Mouse (Mus musculus): ENCODE results near the gene Apaf1. TPM values are rescaled to one million over a fixed set of nuclear protein-coding genes. Genes with fewer than 3 reads are reported as not detected.

Gene Apaf1
- polyA plus RNA-seq, 1 experiment from 2014 or later, result 24.5 TPM

GRCm38 (mm10) chr10:90966821-90967220 lies 115.7 kb downstream of the Apaf1 start:
- Histone ChIP-seq H3K4me3 (ENCODE audit: low read depth, low read length) (no peak overlapping the region), H3K4me1 (ENCODE audit: control insufficient read depth, insufficient read depth, low read length) (peaks cover 4% of the 10 kb centered on the region), H3K4me2 (replicated peaks; ENCODE audit: low read depth, low read length) (no peak overlapping the region), H3K9ac (replicated peaks; ENCODE audit: low read depth, low read length) (no peak overlapping the region), H3K9me3 (ENCODE audit: control insufficient read depth, low read depth, low read length) (no peaks in the 10 kb centered on the region), H3K27me3 (ENCODE audit: control insufficient read depth, insufficient read depth, low read length) (peaks cover 17% of the 10 kb centered on the region), H3K36me3 (ENCODE audit: control insufficient read depth, insufficient read depth, low read length) (no peaks in the 10 kb centered on the region), H3K27ac (ENCODE audit: low read length) (no peak overlapping the region)
- 20% methylated on average over 9 of the region's 9 CpGs for WGBS
- no peak for ATAC-seq (ENCODE audit: insufficient number of reproducible peaks, insufficient read depth, low FRiP score, low read depth)

DNA sequence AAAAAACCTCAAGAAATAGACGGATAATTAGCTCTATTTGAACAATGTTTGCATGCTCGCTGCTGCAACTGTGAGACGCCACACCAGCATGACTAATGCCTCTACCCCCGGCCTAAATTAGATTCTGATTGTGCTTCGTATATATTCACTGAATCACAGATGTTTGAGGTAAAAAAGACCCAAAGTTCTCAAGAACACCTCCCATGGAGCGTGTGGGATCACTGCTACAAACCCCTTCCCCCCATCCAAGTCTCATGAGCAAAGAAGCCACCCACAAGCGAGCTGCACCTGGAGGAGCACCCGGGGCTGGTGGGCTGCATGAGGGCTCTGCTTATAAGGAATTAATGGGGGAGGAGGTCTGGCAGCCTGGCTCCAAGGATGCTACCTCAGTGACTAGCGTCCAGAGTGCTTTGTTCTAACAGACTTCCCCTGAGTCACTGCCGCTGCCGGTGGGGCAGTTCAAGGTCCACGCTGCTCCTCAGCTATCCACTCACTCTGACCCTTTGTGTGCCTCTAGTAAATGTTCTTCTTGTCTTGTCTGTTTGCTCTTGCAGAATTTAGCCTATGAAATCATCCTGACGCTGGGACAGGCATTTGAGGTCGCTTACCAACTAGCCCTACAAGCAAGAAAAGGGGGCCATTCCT lies 116.8 kb downstream of the Apaf1 start:
- WGBS, result 55% methylated on average over 14 of the region's 14 CpGs
- Histone ChIP-seq H3K4me2 (replicated peaks; ENCODE audit: low read depth, low read length) (no peak overlapping the region), H3K27ac (ENCODE audit: low read length) (no peak overlapping the region), H3K27me3 (ENCODE audit: control insufficient read depth, insufficient read depth, low read length) (peaks cover 17% of the 10 kb centered on the region), H3K36me3 (ENCODE audit: control insufficient read depth, insufficient read depth, low read length) (no peaks in the 10 kb centered on the region), H3K9ac (replicated peaks; ENCODE audit: low read depth, low read length) (no peak overlapping the region), H3K9me3 (ENCODE audit: control insufficient read depth, low read depth, low read length) (no peaks in the 10 kb centered on the region), H3K4me3 (ENCODE audit: low read depth, low read length) (no peak overlapping the region), H3K4me1 (ENCODE audit: control insufficient read depth, insufficient read depth, low read length) (peaks cover 4% of the 10 kb centered on the region)
- ATAC-seq (ENCODE audit: insufficient number of reproducible peaks, insufficient read depth, low FRiP score, low read depth), result no peak

- no peaks in the 10 kb centered on the region for H3K9me3 ChIP-seq (ENCODE audit: control insufficient read depth, low read depth, low read length)
- ATAC-seq (ENCODE audit: insufficient number of reproducible peaks, insufficient read depth, low FRiP score, low read depth), result no peak
- peaks cover 3% of the 10 kb centered on the region; the same call in 1 of the 2 replicates for H3K4me1 ChIP-seq (ENCODE audit: control insufficient read depth, insufficient read depth, low read length)
- peaks cover 15% of the 10 kb centered on the region for H3K27me3 ChIP-seq (ENCODE audit: control insufficient read depth, insufficient read depth, low read length)
- no peaks in the 10 kb centered on the region for H3K36me3 ChIP-seq (ENCODE audit: control insufficient read depth, insufficient read depth, low read length)
- no peak overlapping the region for H3K4me3 ChIP-seq (ENCODE audit: low read depth, low read length)
- H3K9ac ChIP-seq (replicated peaks; ENCODE audit: low read depth, low read length), result no peak overlapping the region
- no peak overlapping the region for H3K27ac ChIP-seq (ENCODE audit: low read length)
- WGBS, result 30% methylated on average over 9 of the region's 9 CpGs
- no peak overlapping the region for H3K4me2 ChIP-seq (replicated peaks; ENCODE audit: low read depth, low read length)
Measured at GRCm38 (mm10) chr10:90964511-90964910, 118.1 kb downstream of the Apaf1 start.

- 66% methylated on average over 7 of the region's 7 CpGs for WGBS
- no peak for ATAC-seq (ENCODE audit: insufficient number of reproducible peaks, insufficient read depth, low FRiP score, low read depth)
Measured at GRCm38 (mm10) chr10:90960374-90960773, 122.2 kb downstream of the Apaf1 start.

GRCm38 (mm10) chr10:90953821-90954220 lies 128.7 kb downstream of the Apaf1 start:
- no peaks in the 10 kb centered on the region for H3K9me3 ChIP-seq (ENCODE audit: control insufficient read depth, low read depth, low read length)
- no peaks in the 10 kb centered on the region for H3K4me1 ChIP-seq (ENCODE audit: control insufficient read depth, insufficient read depth, low read length)
- 74% methylated on average over 6 of the region's 6 CpGs for WGBS
- H3K27me3 ChIP-seq (ENCODE audit: control insufficient read depth, insufficient read depth, low read length), result no peaks in the 10 kb centered on the region
- no peak overlapping the region for H3K4me2 ChIP-seq (replicated peaks; ENCODE audit: low read depth, low read length)
- H3K36me3 ChIP-seq (ENCODE audit: control insufficient read depth, insufficient read depth, low read length), result no peaks in the 10 kb centered on the region
- H3K27ac ChIP-seq (ENCODE audit: low read length), result no peak overlapping the region
- H3K4me3 ChIP-seq (ENCODE audit: low read depth, low read length), result no peak overlapping the region
- no peak for ATAC-seq (ENCODE audit: insufficient number of reproducible peaks, insufficient read depth, low FRiP score, low read depth)
- H3K9ac ChIP-seq (replicated peaks; ENCODE audit: low read depth, low read length), result no peak overlapping the region

More at GRCm38 (mm10) chr10:90960374-90960773, 122.2 kb downstream of the Apaf1 start:
- H3K27me3 ChIP-seq (ENCODE audit: control insufficient read depth, insufficient read depth, low read length), result 0 out of 2 replicates have a peak, but pooled peaks cover 4% of the 10 kb centered on the region
- H3K4me1 ChIP-seq (ENCODE audit: control insufficient read depth, insufficient read depth, low read length), result no peaks in the 10 kb centered on the region
- H3K9me3 ChIP-seq (ENCODE audit: control insufficient read depth, low read depth, low read length), result no peaks in the 10 kb centered on the region
- H3K27ac ChIP-seq (ENCODE audit: low read length), result no peak overlapping the region
- no peak overlapping the region for H3K4me2 ChIP-seq (replicated peaks; ENCODE audit: low read depth, low read length)
- H3K9ac ChIP-seq (replicated peaks; ENCODE audit: low read depth, low read length), result no peak overlapping the region
- no peaks in the 10 kb centered on the region for H3K36me3 ChIP-seq (ENCODE audit: control insufficient read depth, insufficient read depth, low read length)
- H3K4me3 ChIP-seq (ENCODE audit: low read depth, low read length), result no peak overlapping the region

DNA sequence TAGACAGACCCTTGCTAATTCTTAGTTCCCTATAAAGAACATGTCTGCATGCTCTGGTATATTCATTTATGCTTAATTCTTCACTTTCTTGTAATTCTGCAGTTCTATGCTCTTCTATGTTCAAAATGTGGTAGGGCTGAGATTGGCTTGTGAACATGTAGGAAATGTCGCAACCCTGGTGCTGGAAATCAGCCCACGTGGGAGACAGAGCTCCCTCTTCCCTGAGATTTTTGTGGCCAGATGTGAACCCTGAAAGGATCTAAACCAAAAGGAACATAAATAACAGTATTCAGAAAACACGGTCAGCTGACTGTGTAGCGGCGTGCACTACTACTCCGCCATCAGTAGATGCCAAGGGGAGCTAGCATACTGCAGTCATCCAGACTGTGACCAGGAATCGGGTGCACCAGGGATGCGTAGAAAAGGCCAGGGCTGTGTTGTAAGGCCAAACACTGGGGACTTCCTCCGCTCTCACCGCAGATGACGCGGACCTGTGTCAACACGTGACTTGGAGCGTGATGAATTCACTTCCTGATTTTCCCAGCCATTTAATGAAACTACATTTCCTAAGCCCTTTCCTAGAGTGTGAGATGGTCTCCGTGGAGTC lies 129.4 kb downstream of the Apaf1 start:
- H3K4me1 ChIP-seq (ENCODE audit: control insufficient read depth, insufficient read depth, low read length), result no peaks in the 10 kb centered on the region
- H3K9ac ChIP-seq (replicated peaks; ENCODE audit: low read depth, low read length), result no peak overlapping the region
- H3K4me2 ChIP-seq (replicated peaks; ENCODE audit: low read depth, low read length), result no peak overlapping the region
- no peak overlapping the region for H3K4me3 ChIP-seq (ENCODE audit: low read depth, low read length)
- 88% methylated on average over 15 of the region's 15 CpGs for WGBS
- H3K27me3 ChIP-seq (ENCODE audit: control insufficient read depth, insufficient read depth, low read length), result no peaks in the 10 kb centered on the region
- no peak overlapping the region for H3K27ac ChIP-seq (ENCODE audit: low read length)
- no peak for ATAC-seq (ENCODE audit: insufficient number of reproducible peaks, insufficient read depth, low FRiP score, low read depth)
- no peaks in the 10 kb centered on the region for H3K36me3 ChIP-seq (ENCODE audit: control insufficient read depth, insufficient read depth, low read length)
- no peaks in the 10 kb centered on the region for H3K9me3 ChIP-seq (ENCODE audit: control insufficient read depth, low read depth, low read length)

GRCm38 (mm10) chr10:90947608-90948373 lies 134.8 kb downstream of the Apaf1 start:
- 89% methylated on average over 18 of the region's 18 CpGs for WGBS
- no peak overlapping the region for H3K4me2 ChIP-seq (replicated peaks; ENCODE audit: low read depth, low read length)
- ATAC-seq (ENCODE audit: insufficient number of reproducible peaks, insufficient read depth, low FRiP score, low read depth), result no peak
- H3K4me3 ChIP-seq (ENCODE audit: low read depth, low read length), result no peak overlapping the region
- H3K27me3 ChIP-seq (ENCODE audit: control insufficient read depth, insufficient read depth, low read length), result no peaks in the 10 kb centered on the region
- H3K27ac ChIP-seq (ENCODE audit: low read length), result no peak overlapping the region
- no peak overlapping the region for H3K9ac ChIP-seq (replicated peaks; ENCODE audit: low read depth, low read length)
- H3K36me3 ChIP-seq (ENCODE audit: control insufficient read depth, insufficient read depth, low read length), result no peaks in the 10 kb centered on the region
- H3K4me1 ChIP-seq (ENCODE audit: control insufficient read depth, insufficient read depth, low read length), result no peaks in the 10 kb centered on the region
- H3K9me3 ChIP-seq (ENCODE audit: control insufficient read depth, low read depth, low read length), result no peaks in the 10 kb centered on the region

DNA sequence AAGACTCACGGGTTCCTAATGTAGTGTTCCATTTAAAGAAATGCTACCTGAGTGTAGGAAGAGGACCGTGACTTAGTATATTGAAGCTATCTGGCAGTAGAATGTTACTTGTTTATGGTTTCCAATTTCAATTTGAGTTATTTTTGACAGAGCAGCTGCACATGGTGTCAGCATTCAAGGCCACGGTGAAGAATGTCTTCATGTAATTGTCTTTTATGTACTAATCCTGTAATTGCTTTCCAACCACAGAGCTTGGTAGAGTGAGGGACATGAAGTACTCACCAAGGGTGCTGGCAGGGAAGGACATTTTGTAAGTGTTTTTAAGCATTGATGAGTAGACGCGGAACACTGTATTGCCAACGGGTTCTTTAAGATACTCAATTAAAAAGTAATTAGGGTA lies 135.5 kb downstream of the Apaf1 start:
- no peak overlapping the region for H3K9ac ChIP-seq (replicated peaks; ENCODE audit: low read depth, low read length)
- no peak overlapping the region for H3K4me2 ChIP-seq (replicated peaks; ENCODE audit: low read depth, low read length)
- H3K36me3 ChIP-seq (ENCODE audit: control insufficient read depth, insufficient read depth, low read length), result no peaks in the 10 kb centered on the region
- no peaks in the 10 kb centered on the region for H3K4me1 ChIP-seq (ENCODE audit: control insufficient read depth, insufficient read depth, low read length)
- H3K9me3 ChIP-seq (ENCODE audit: control insufficient read depth, low read depth, low read length), result no peaks in the 10 kb centered on the region
- no peak overlapping the region for H3K27ac ChIP-seq (ENCODE audit: low read length)
- 85% methylated on average over 6 of the region's 6 CpGs for WGBS
- no peak for ATAC-seq (ENCODE audit: insufficient number of reproducible peaks, insufficient read depth, low FRiP score, low read depth)
- no peak overlapping the region for H3K4me3 ChIP-seq (ENCODE audit: low read depth, low read length)
- H3K27me3 ChIP-seq (ENCODE audit: control insufficient read depth, insufficient read depth, low read length), result no peaks in the 10 kb centered on the region
